Mouse (Mus musculus): ENCODE data around the gene Hoxd10.

DNA sequence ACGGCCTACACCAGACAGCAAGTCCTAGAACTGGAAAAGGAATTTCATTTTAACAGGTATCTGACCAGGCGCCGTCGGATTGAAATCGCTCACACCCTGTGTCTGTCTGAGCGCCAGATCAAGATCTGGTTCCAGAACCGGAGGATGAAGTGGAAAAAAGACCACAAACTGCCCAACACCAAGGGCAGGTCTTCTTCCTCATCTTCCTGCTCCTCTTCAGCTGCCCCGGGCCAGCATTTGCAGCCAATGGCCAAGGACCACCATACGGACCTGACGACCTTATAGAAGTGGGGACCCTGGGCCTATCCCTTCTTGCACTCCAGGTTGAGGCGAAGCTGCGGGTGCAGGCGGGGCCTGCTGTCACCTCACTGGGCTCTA is 36.6 kb downstream of the Hoxd10 start:
- TF ChIP-seq CTCF (IDR thresholded peaks at IDR 0.05; ENCODE audit: low read depth) (no peak), EP300 (optimal IDR thresholded peaks at IDR 0.05) (no peak)
